Mouse (Mus musculus) MEL (cell line): ENCODE measurements around the gene Fam222b. TPM values are rescaled to one million over a fixed set of nuclear protein-coding genes. Genes with fewer than 3 reads are reported as not detected.
A peak's percentile ranks its signal among the peaks of the same experiment; 100 is the strongest.

Experiments used
- DNase-seq: peaks from one replicate; pipeline ENCODE4 v3.0.0; 2011; ENCODE audit warnings: low read depth, low spot score
- H3K27ac ChIP-seq: 2 replicates; pipeline ENCODE4 v1.5.1; 2012; ENCODE audit warnings: low read depth, mild to moderate bottlenecking, control low read depth, low read length, moderate library complexity; ENCODE audit not compliant: control insufficient read depth
- H3K27me3 ChIP-seq, 2 experiments: fragments of 150-350 bp in 1 of 2; sonication (generic) in 1 of 2; 2 replicates each; pipeline ENCODE4 v1.6.1; 2012; ENCODE audit warnings: low read length in 2 of 2, mild to moderate bottlenecking in 2 of 2, improper control_type of control experiment in 1 of 2, moderate library complexity in 1 of 2; ENCODE audit not compliant: insufficient read depth in 2 of 2, control insufficient read depth in 1 of 2
- H3K36me3 ChIP-seq, 2 experiments: 2 replicates each; pipeline ENCODE4 v1.6.1; 2012 to 2014; ENCODE audit warnings: low read length in 2 of 2, improper control_type of control experiment in 1 of 2, inconsistent platforms in 1 of 2, mild to moderate bottlenecking in 1 of 2; ENCODE audit not compliant: insufficient read depth in 2 of 2, control insufficient read depth in 1 of 2
- H3K4me1 ChIP-seq, 2 experiments: fragments of 150-350 bp in 1 of 2; sonication (generic) in 1 of 2; 2 replicates each; pipeline ENCODE4 v1.6.1; 2012; ENCODE audit warnings: low read length in 2 of 2, improper control_type of control experiment in 1 of 2, mild to moderate bottlenecking in 1 of 2; ENCODE audit not compliant: insufficient read depth in 2 of 2, control insufficient read depth in 1 of 2
- H3K4me3 ChIP-seq, 2 experiments: fragments of 150-350 bp in 1 of 2; sonication (generic) in 1 of 2; 2 replicates each; pipeline ENCODE4 v1.5.1; 2012; ENCODE audit warnings: low read depth in 2 of 2, low read length in 2 of 2, mild to moderate bottlenecking in 2 of 2, moderate library complexity in 2 of 2, control low read depth in 1 of 2, improper control_type of control experiment in 1 of 2; ENCODE audit not compliant: control insufficient read depth in 1 of 2, insufficient read depth in 1 of 2
- H3K79me2 ChIP-seq: 2 replicates; pipeline ENCODE4 v1.6.1; 2012; ENCODE audit warnings: mild to moderate bottlenecking, low read length, moderate library complexity; ENCODE audit not compliant: control insufficient read depth, poor library complexity, insufficient read depth
- H3K9ac ChIP-seq: 2 replicates; pipeline ENCODE4 v1.6.1; 2012; ENCODE audit warnings: low read depth, mild to moderate bottlenecking, control low read depth, low read length, moderate library complexity; ENCODE audit not compliant: control insufficient read depth, poor library complexity, severe bottlenecking
- H3K9me3 ChIP-seq: fragments of 150-350 bp; sonication (generic); replicated peaks from 2 replicates; pipeline ENCODE4 v1.6.1; 2012; ENCODE audit warnings: mild to moderate bottlenecking, low read length, improper control_type of control experiment, moderate library complexity; ENCODE audit not compliant: insufficient read depth
- BHLHE40 ChIP-seq: IDR thresholded peaks from 2 replicates; pipeline ENCODE4 v1.6.1; 2012; ENCODE audit warnings: low read depth, mild to moderate bottlenecking, inconsistent platforms, low read length, improper control_type of control experiment, borderline replicate concordance
- CHD1 ChIP-seq: IDR thresholded peaks from 2 replicates; pipeline ENCODE4 v1.6.1; 2012; ENCODE audit warnings: low read depth, mild to moderate bottlenecking, inconsistent platforms, low read length, improper control_type of control experiment
- CTCF ChIP-seq, 3 experiments: IDR thresholded peaks in 2 of 3; conservative IDR thresholded peaks in 1 of 3; 2 replicates each; pipeline ENCODE4 v1.5.1; 2011 to 2012; ENCODE audit warnings: low read length in 3 of 3, low read depth in 2 of 3, mild to moderate bottlenecking in 2 of 3, improper control_type of control experiment in 1 of 3, inconsistent platforms in 1 of 3, mixed read lengths in 1 of 3, moderate library complexity in 1 of 3; ENCODE audit not compliant: control insufficient read depth in 1 of 3, insufficient read depth in 1 of 3, poor library complexity in 1 of 3, severe bottlenecking in 1 of 3
- E2F4 ChIP-seq: IDR thresholded peaks from 2 replicates; pipeline ENCODE4 v1.6.1; 2011; ENCODE audit warnings: low read depth, low read length, improper control_type of control experiment, borderline replicate concordance
- ELF1 ChIP-seq: IDR thresholded peaks from 2 replicates; pipeline ENCODE4 v1.6.1; 2014; ENCODE audit warnings: low read depth, mild to moderate bottlenecking, inconsistent platforms, low read length, improper control_type of control experiment, moderate library complexity
- GATA1 ChIP-seq: IDR thresholded peaks from 2 replicates; pipeline ENCODE4 v1.6.1; 2011; ENCODE audit warnings: low read depth, low read length, improper control_type of control experiment
- JUND ChIP-seq: IDR thresholded peaks from 2 replicates; pipeline ENCODE4 v1.6.1; 2011; ENCODE audit warnings: low read depth, mild to moderate bottlenecking, improper control_type of control experiment, low read length
- KAT2A ChIP-seq: conservative IDR thresholded peaks from 2 replicates; pipeline ENCODE4 v1.6.1; 2012; ENCODE audit warnings: low read depth, low read length, improper control_type of control experiment, inconsistent platforms
- MAFK ChIP-seq: IDR thresholded peaks from 2 replicates; pipeline ENCODE4 v1.6.1; 2011; ENCODE audit warnings: low read depth, mild to moderate bottlenecking, low read length, improper control_type of control experiment, borderline replicate concordance
- MAX ChIP-seq: IDR thresholded peaks from 2 replicates; pipeline ENCODE4 v1.6.1; 2011; ENCODE audit warnings: low read length, improper control_type of control experiment
- MEF2A ChIP-seq: IDR thresholded peaks from 2 replicates; pipeline ENCODE4 v1.6.1; 2014; ENCODE audit warnings: low read depth, mild to moderate bottlenecking, inconsistent platforms, low read length, improper control_type of control experiment; ENCODE audit not compliant: poor library complexity, insufficient replicate concordance, severe bottlenecking; ENCODE audit errors: extremely low read depth
- NELFE ChIP-seq: IDR thresholded peaks from 2 replicates; pipeline ENCODE4 v1.6.1; 2011; ENCODE audit warnings: low read depth, low read length, improper control_type of control experiment
- NRF1 ChIP-seq: IDR thresholded peaks from 2 replicates; pipeline ENCODE4 v1.6.1; 2014; ENCODE audit warnings: low read depth, mild to moderate bottlenecking, inconsistent platforms, low read length, improper control_type of control experiment, moderate library complexity; ENCODE audit not compliant: poor library complexity, insufficient read depth, severe bottlenecking
- POLR2A ChIP-seq, 2 experiments: IDR thresholded peaks; 2 replicates each; pipeline ENCODE4 v1.6.1; 2011 to 2012; ENCODE audit warnings: low read length in 2 of 2, mild to moderate bottlenecking in 2 of 2, control low read depth in 1 of 2, improper control_type of control experiment in 1 of 2, low read depth in 1 of 2, moderate library complexity in 1 of 2; ENCODE audit not compliant: control insufficient read depth in 1 of 2, insufficient read depth in 1 of 2, poor library complexity in 1 of 2
- POLR2AphosphoS2 ChIP-seq: IDR thresholded peaks from 2 replicates; pipeline ENCODE4 v1.6.1; 2011; ENCODE audit warnings: low read length, improper control_type of control experiment
- RCOR1 ChIP-seq: IDR thresholded peaks from 2 replicates; pipeline ENCODE4 v1.6.1; 2012; ENCODE audit warnings: low read depth, mild to moderate bottlenecking, inconsistent platforms, low read length, improper control_type of control experiment
- SIN3A ChIP-seq: IDR thresholded peaks from 2 replicates; pipeline ENCODE4 v1.6.1; 2012; ENCODE audit warnings: low read length, improper control_type of control experiment, inconsistent platforms
- SMC3 ChIP-seq: IDR thresholded peaks from 2 replicates; pipeline ENCODE4 v1.6.1; 2011; ENCODE audit warnings: low read depth, low read length, improper control_type of control experiment
- USF2 ChIP-seq, 2 experiments: IDR thresholded peaks; 2 replicates each; pipeline ENCODE4 v1.6.1; 2011 to 2012; ENCODE audit warnings: improper control_type of control experiment in 2 of 2, low read length in 2 of 2, borderline replicate concordance in 1 of 2, inconsistent platforms in 1 of 2, low read depth in 1 of 2, mild to moderate bottlenecking in 1 of 2; ENCODE audit not compliant: insufficient read depth in 1 of 2
- ZC3H11A ChIP-seq: IDR thresholded peaks from 2 replicates; pipeline ENCODE4 v1.6.1; 2012; ENCODE audit warnings: low read depth, mild to moderate bottlenecking, inconsistent platforms, low read length, improper control_type of control experiment
- polyA plus RNA-seq, 2 experiments: library from polyadenylated mRNA; stranded (reverse) in 1 of 2; unstranded in 1 of 2; fragments of >175 nt in 1 of 2; fragments of >200 nt in 1 of 2; gene quantifications; 2 replicates each; pipeline versions ENCODE4 v1.2.1 to v1.2.4; 2012; ENCODE audit warnings: low replicate concordance in 2 of 2, low read depth in 1 of 2; ENCODE audit not compliant: insufficient read length in 2 of 2, insufficient read depth in 1 of 2, missing spikeins in 1 of 2
- total RNA-seq: library from RNA; depleted of rRNA; stranded (reverse); fragments of 300-350 nt; gene quantifications from 2 replicates; pipeline ENCODE4 v1.2.3, GENCODE M21; 2012

Fam222b gene
- total and polyA plus RNA-seq, 3 experiments: 2.4 to 8.1 TPM; not detected in 1

DNA sequence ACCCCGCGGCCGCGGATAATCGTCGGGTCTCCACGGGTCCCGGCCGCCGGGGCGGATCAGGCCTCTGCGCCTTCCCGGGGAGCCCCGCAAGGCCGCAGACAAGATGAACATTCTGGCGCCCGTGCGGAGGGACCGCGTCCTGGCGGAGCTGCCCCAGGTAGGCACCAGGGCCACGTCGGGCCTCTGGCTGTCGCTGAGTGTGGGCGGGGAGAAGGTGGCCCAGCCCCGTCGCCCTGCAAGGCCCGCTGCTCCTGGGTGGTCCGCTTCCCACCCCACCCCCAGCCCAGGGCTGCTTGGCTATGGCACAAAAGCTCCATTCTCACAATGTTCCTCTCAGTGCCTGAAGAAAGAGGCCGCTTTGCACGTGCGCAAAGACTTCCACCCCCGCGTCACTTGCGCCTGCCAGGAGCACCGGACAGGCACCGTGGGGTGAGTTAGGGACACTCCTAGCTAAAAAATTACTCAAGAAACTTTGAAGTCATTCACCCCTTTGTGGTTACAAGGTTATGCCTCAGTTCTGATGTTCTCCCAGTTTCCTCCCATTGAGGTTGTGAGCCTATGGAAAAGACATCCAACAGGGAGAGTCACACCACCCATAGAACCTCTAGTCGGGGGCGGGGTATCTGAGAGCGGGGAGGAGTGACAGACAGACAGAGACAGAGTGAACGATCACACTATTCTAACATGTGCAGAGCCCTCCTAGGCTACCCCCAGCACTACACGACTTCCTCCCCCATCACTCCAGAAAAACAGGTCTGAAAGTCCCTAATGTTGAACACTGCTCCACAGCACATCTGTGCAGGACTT lies 95.0 kb downstream of the Fam222b start (continued):
- TF ChIP-seq POLR2AphosphoS2 (no peak), POLR2A (IDR thresholded peaks at IDR 0.05; ENCODE audit: control insufficient read depth in 1 of 2, insufficient read depth in 1 of 2, low read depth in 1 of 2, low read length in 2 of 2, poor library complexity in 1 of 2) (peak in 1 of 2 experiments; percentile 38; a peak in 1 of 4 replicates), GATA1 (no peak), MAX (peak; percentile 80), CHD1 (peak; percentile 37; the same call in 1 of the 2 replicates), NELFE (peak; percentile 42), E2F4 (no peak), MEF2A (no peak), NRF1 (peak; percentile 71), RCOR1 (no peak), KAT2A (no peak)
- TF ChIP-seq, all 39 proteins: peak for 13

DNA sequence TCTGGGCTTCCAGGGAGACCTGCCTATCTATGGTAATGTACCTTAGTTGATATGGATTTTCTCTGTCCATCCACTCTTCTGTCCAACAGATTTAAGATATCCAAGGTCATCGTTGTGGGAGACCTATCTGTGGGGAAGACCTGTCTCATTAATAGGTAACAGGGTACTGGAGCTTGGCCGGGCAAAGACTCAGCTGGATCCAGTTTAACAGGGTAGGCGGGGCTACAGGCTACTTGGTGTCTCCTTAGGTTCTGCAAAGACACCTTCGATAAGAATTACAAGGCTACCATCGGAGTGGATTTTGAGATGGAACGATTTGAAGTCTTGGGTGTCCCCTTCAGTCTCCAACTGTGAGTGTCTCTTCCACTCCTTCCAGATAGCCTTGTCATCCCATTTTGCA lies 95.6 kb downstream of the Fam222b start:
- H3K27ac ChIP-seq: no peak overlapping the region
- peak overlapping the region; percentile 72 to 73 for H3K4me3 ChIP-seq
- no peak for DNase-seq
- H3K27me3 ChIP-seq: peaks cover 0 to 6% of the 10 kb centered on the region in 2 experiments; a peak in 1 of 4 replicates
- H3K79me2 ChIP-seq: peaks cover 7% of the 10 kb centered on the region; the same call in 1 of the 2 replicates
- H3K9me3 ChIP-seq: no peaks in the 10 kb centered on the region
- peaks cover 0 to 17% of the 10 kb centered on the region in 2 experiments; a peak in 3 of 4 replicates for H3K4me1 ChIP-seq
- H3K9ac ChIP-seq: peak overlapping the region; percentile 88
- TF ChIP-seq CTCF (IDR thresholded peaks at IDR 0.05 in 2 of 3, conservative IDR thresholded peaks at IDR 0.05 in 1 of 3; ENCODE audit: control insufficient read depth in 1 of 3, insufficient read depth in 1 of 3, low read depth in 2 of 3, low read length in 3 of 3, poor library complexity in 1 of 3, severe bottlenecking in 1 of 3): no peak
- no peak for TF ChIP-seq SIN3A
- no peak for TF ChIP-seq MAFK
- TF ChIP-seq ZC3H11A: no peak
- TF ChIP-seq JUND: no peak
- no peak for TF ChIP-seq NRF1
- TF ChIP-seq ELF1: no peak
- no peak for TF ChIP-seq USF2 (IDR thresholded peaks at IDR 0.05; ENCODE audit: borderline replicate concordance in 1 of 2, insufficient read depth in 1 of 2, low read depth in 1 of 2, low read length in 2 of 2)
- TF ChIP-seq MEF2A: no peak
- TF ChIP-seq NELFE: no peak
- TF ChIP-seq SMC3: no peak
- TF ChIP-seq BHLHE40: no peak
- H3K36me3 ChIP-seq: peaks cover 0 to 4% of the 10 kb centered on the region in 2 experiments; a peak in 2 of 4 replicates
